Mouse (Mus musculus): ENCODE measurements around the gene Agbl2. TPM values are rescaled to one million over a fixed set of nuclear protein-coding genes. Genes with fewer than 3 reads are reported as not detected.

Gene Agbl2
- total RNA-seq, 1 experiment: 0.27 TPM

- DNase-seq (ENCODE audit: low read depth, low spot score): peak; percentile 94
- Histone ChIP-seq H3K9ac (ENCODE audit: insufficient read depth, low read depth, low read length, poor library complexity, severe bottlenecking) (peak within 1 kb of the TSS; percentile 93), H3K4me1 (ENCODE audit: control insufficient read depth in 2 of 2, insufficient read depth in 2 of 2, low read length in 2 of 2, poor library complexity in 1 of 2) (peaks cover 2% of the 10 kb centered on the region in 2 experiments; a peak in 1 of 4 replicates), H3K27ac (ENCODE audit: insufficient read depth, low read depth, low read length, poor library complexity, severe bottlenecking) (peak within 1 kb of the TSS; percentile 63), H3K36me3 (ENCODE audit: control insufficient read depth, insufficient read depth, low read length, poor library complexity, severe bottlenecking) (peaks cover 12% of the 10 kb centered on the region), H3K4me3 (ENCODE audit: insufficient read depth in 1 of 2, low read depth in 1 of 2, low read length in 2 of 2, poor library complexity in 1 of 2, severe bottlenecking in 1 of 2) (peak within 1 kb of the TSS; percentile 88), H3K9me3 (ENCODE audit: control insufficient read depth, insufficient read depth, low read depth, low read length) (no peaks in the 10 kb centered on the region)
- in situ Hi-C loops (cut with MboI; ENCODE audit: low sequenced_read_pairs in 2 of 2, unreplicated experiment in 2 of 2): no loop called here
- TF ChIP-seq MAFK (IDR thresholded peaks at IDR 0.05; ENCODE audit: insufficient read depth, low read depth, low read length) (no peak), ZC3H11A (IDR thresholded peaks at IDR 0.05; ENCODE audit: borderline replicate concordance, low read depth, low read length) (no peak), HCFC1 (IDR thresholded peaks at IDR 0.05; ENCODE audit: borderline replicate concordance, insufficient read depth, low read length) (peak; percentile 31; the same call in 1 of the 2 replicates)
These were observed 64.6 kb downstream of the Agbl2 start, which contains the start of gene Mtch2 for GRCm38 (mm10) chr2:90846955-90847680. Gene Mtch2, plus strand, starts transcription at chr2:90847155.

DNA sequence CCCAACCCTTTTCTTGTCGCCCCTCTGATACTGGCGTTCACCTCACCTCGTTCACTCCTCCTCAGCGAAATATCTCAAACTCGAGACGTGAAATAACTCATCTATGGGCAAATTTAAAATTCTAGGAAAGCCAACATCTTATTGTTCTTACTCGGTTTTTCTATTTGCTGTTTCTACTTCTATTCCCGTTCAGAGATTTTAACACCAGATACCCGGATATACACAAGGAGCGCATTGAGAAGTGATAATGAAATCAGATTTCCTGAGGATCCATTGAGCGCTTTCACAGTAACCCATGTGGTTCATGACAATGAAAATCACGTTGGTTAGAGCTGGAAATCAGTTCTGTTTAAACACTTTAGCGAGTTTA lies 65.1 kb downstream of the Agbl2 start:
- TF ChIP-seq CHD2 (IDR thresholded peaks at IDR 0.05; ENCODE audit: low read depth, low read length): no peak
- TF ChIP-seq ZC3H11A (IDR thresholded peaks at IDR 0.05; ENCODE audit: borderline replicate concordance, low read depth, low read length): no peak
- no peak for TF ChIP-seq MAFK (IDR thresholded peaks at IDR 0.05; ENCODE audit: insufficient read depth, low read depth, low read length)
- TF ChIP-seq HCFC1 (IDR thresholded peaks at IDR 0.05; ENCODE audit: borderline replicate concordance, insufficient read depth, low read length): no peak
- TF ChIP-seq ZNF384 (IDR thresholded peaks at IDR 0.05; ENCODE audit: low read depth, low read length): no peak
- H3K4me1 ChIP-seq (ENCODE audit: control insufficient read depth in 2 of 2, insufficient read depth in 2 of 2, low read length in 2 of 2, poor library complexity in 1 of 2): peaks cover 2% of the 10 kb centered on the region in 2 experiments; a peak in 1 of 4 replicates
- H3K4me3 ChIP-seq (ENCODE audit: insufficient read depth in 1 of 2, low read depth in 1 of 2, low read length in 2 of 2, poor library complexity in 1 of 2, severe bottlenecking in 1 of 2): peak overlapping the region; percentile 88
- H3K9me3 ChIP-seq (ENCODE audit: control insufficient read depth, insufficient read depth, low read depth, low read length): no peaks in the 10 kb centered on the region
- H3K9ac ChIP-seq (ENCODE audit: insufficient read depth, low read depth, low read length, poor library complexity, severe bottlenecking): peak overlapping the region; percentile 93
- peaks cover 12% of the 10 kb centered on the region for H3K36me3 ChIP-seq (ENCODE audit: control insufficient read depth, insufficient read depth, low read length, poor library complexity, severe bottlenecking)
- in situ Hi-C loops (cut with MboI; ENCODE audit: low sequenced_read_pairs in 2 of 2, unreplicated experiment in 2 of 2): no loop called here
- peak overlapping the region; percentile 53 for H3K27ac ChIP-seq (ENCODE audit: insufficient read depth, low read depth, low read length, poor library complexity, severe bottlenecking)
- DNase-seq (ENCODE audit: low read depth, low spot score): no peak

GRCm38 (mm10) chr2:90848331-90848730 lies 65.8 kb downstream of the Agbl2 start:
- in situ Hi-C loops (cut with MboI; ENCODE audit: low sequenced_read_pairs in 2 of 2, unreplicated experiment in 2 of 2): no loop called here
- H3K27ac ChIP-seq (ENCODE audit: insufficient read depth, low read depth, low read length, poor library complexity, severe bottlenecking): no peak overlapping the region
- H3K4me1 ChIP-seq (ENCODE audit: control insufficient read depth in 2 of 2, insufficient read depth in 2 of 2, low read length in 2 of 2, poor library complexity in 1 of 2): peaks cover 2% of the 10 kb centered on the region in 2 experiments; a peak in 1 of 4 replicates
- no peak overlapping the region for H3K9ac ChIP-seq (ENCODE audit: insufficient read depth, low read depth, low read length, poor library complexity, severe bottlenecking)
- no peaks in the 10 kb centered on the region for H3K9me3 ChIP-seq (ENCODE audit: control insufficient read depth, insufficient read depth, low read depth, low read length)
- TF ChIP-seq HCFC1 (IDR thresholded peaks at IDR 0.05; ENCODE audit: borderline replicate concordance, insufficient read depth, low read length) (no peak), ZC3H11A (IDR thresholded peaks at IDR 0.05; ENCODE audit: borderline replicate concordance, low read depth, low read length) (no peak), MAFK (IDR thresholded peaks at IDR 0.05; ENCODE audit: insufficient read depth, low read depth, low read length) (no peak), CHD2 (IDR thresholded peaks at IDR 0.05; ENCODE audit: low read depth, low read length) (no peak), ZNF384 (IDR thresholded peaks at IDR 0.05; ENCODE audit: low read depth, low read length) (no peak)
- peak overlapping the region; percentile 88; a peak in 3 of 4 replicates for H3K4me3 ChIP-seq (ENCODE audit: insufficient read depth in 1 of 2, low read depth in 1 of 2, low read length in 2 of 2, poor library complexity in 1 of 2, severe bottlenecking in 1 of 2)
- DNase-seq (ENCODE audit: low read depth, low spot score): no peak
- peaks cover 16% of the 10 kb centered on the region for H3K36me3 ChIP-seq (ENCODE audit: control insufficient read depth, insufficient read depth, low read length, poor library complexity, severe bottlenecking)

DNA sequence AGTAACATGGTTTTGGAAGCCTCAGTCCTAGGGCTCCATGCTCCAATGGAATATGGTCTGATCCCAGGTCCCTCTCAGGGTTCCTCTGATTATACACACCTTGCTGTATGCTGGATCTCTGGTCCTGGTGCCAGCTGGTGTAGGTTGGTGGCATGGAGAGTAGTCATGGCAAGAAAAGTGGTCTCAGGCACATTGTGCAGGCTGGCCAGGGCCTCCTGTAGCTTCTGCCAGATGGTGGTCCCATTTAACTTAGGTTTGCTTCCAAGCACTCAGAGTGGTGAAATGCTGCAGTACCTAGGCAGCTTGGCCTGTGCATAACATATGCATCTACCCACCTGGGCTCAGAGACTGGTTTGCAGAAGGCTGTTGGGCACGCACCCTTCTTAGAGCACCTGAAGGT lies 67.9 kb downstream of the Agbl2 start:
- Histone ChIP-seq H3K27ac (ENCODE audit: insufficient read depth, low read depth, low read length, poor library complexity, severe bottlenecking) (no peak overlapping the region), H3K36me3 (ENCODE audit: control insufficient read depth, insufficient read depth, low read length, poor library complexity, severe bottlenecking) (peaks cover 17% of the 10 kb centered on the region), H3K9me3 (ENCODE audit: control insufficient read depth, insufficient read depth, low read depth, low read length) (no peaks in the 10 kb centered on the region), H3K9ac (ENCODE audit: insufficient read depth, low read depth, low read length, poor library complexity, severe bottlenecking) (no peak overlapping the region), H3K4me3 (ENCODE audit: insufficient read depth in 1 of 2, low read depth in 1 of 2, low read length in 2 of 2, poor library complexity in 1 of 2, severe bottlenecking in 1 of 2) (no peak overlapping the region), H3K4me1 (ENCODE audit: control insufficient read depth in 2 of 2, insufficient read depth in 2 of 2, low read length in 2 of 2, poor library complexity in 1 of 2) (peaks cover 2% of the 10 kb centered on the region in 2 experiments; a peak in 1 of 4 replicates)
- DNase-seq (ENCODE audit: low read depth, low spot score): no peak
- TF ChIP-seq ZC3H11A (IDR thresholded peaks at IDR 0.05; ENCODE audit: borderline replicate concordance, low read depth, low read length) (no peak), MAFK (IDR thresholded peaks at IDR 0.05; ENCODE audit: insufficient read depth, low read depth, low read length) (no peak), ZNF384 (IDR thresholded peaks at IDR 0.05; ENCODE audit: low read depth, low read length) (no peak), HCFC1 (IDR thresholded peaks at IDR 0.05; ENCODE audit: borderline replicate concordance, insufficient read depth, low read length) (no peak), CHD2 (IDR thresholded peaks at IDR 0.05; ENCODE audit: low read depth, low read length) (no peak)
- in situ Hi-C loops (cut with MboI; ENCODE audit: low sequenced_read_pairs in 2 of 2, unreplicated experiment in 2 of 2): no loop called here

All from ES-E14 (cell line).